Mouse (Mus musculus): ENCODE measurements around the gene Pom121l2.

GRCm38 (mm10) chr13:21993957-21994738 is 13.2 kb downstream of the Pom121l2 start:
- TF ChIP-seq CTCF (IDR thresholded peaks at IDR 0.05; ENCODE audit: low read depth, low read length) (no peak), POLR2A (IDR thresholded peaks at IDR 0.05; ENCODE audit: borderline replicate concordance, low read depth, low read length) (no peak)
